Mouse (Mus musculus) embryonic facial prominence, embryonic 12.5 days (tissue): ENCODE data around the gene Ccdc189. TPM values are rescaled to one million over a fixed set of nuclear protein-coding genes. Genes with fewer than 3 reads are reported as not detected.
A peak's percentile ranks its signal among the peaks of the same experiment; 100 is the strongest.
"Not testable (repeated sequence)": the region's sequence is repeated elsewhere in the genome, so short reads cannot be mapped to it uniquely, and the experiment has no call there.

Experiments used
- ATAC-seq: fragments of 200-750 bp; cut with Nextera tagmentation; 2 replicates; pipeline ENCODE4 v1.8.0; 2017; ENCODE audit not compliant: insufficient number of reproducible peaks, insufficient read depth, low FRiP score, low TSS enrichment
- H3K27ac ChIP-seq: fragments of 300-500 bp; sonication (generic); 2 replicates; pipeline ENCODE4 v1.5.1; 2016; ENCODE audit warnings: mild to moderate bottlenecking
- H3K27me3 ChIP-seq: fragments of 300-500 bp; sonication (generic); 2 replicates; pipeline ENCODE4 v1.6.1; 2016; ENCODE audit warnings: mild to moderate bottlenecking, moderate library complexity
- H3K36me3 ChIP-seq: fragments of 300-500 bp; sonication (generic); 2 replicates; pipeline ENCODE4 v1.6.1; 2016; ENCODE audit warnings: mild to moderate bottlenecking
- H3K4me1 ChIP-seq: fragments of 300-500 bp; sonication (generic); 2 replicates; pipeline ENCODE4 v1.6.1; 2016
- H3K4me2 ChIP-seq: fragments of 300-500 bp; sonication (generic); replicated peaks from 2 replicates; pipeline ENCODE4 v1.6.1; 2016; ENCODE audit warnings: mild to moderate bottlenecking, moderate library complexity
- H3K4me3 ChIP-seq: fragments of 300-500 bp; sonication (generic); 2 replicates; pipeline ENCODE4 v1.5.1; 2016; ENCODE audit warnings: mild to moderate bottlenecking
- H3K9ac ChIP-seq: fragments of 300-500 bp; sonication (generic); 2 replicates; pipeline ENCODE4 v1.6.1; 2016; ENCODE audit warnings: mild to moderate bottlenecking, moderate library complexity
- H3K9me3 ChIP-seq: fragments of 300-500 bp; sonication (generic); 2 replicates; pipeline ENCODE4 v1.6.1; 2016; ENCODE audit warnings: mild to moderate bottlenecking, moderate library complexity
- WGBS: fragments of 180-500 bp; shearing (Covaris S2); methylation state at CpG from one replicate; pipeline ENCODE4 v1.1.7; 2016; 5-methylcytosine and 5-hydroxymethylcytosine counted together
- polyA plus RNA-seq: library from polyadenylated mRNA; unstranded; fragments of >200 nt; fragmentation: Nextera tagmentation; extraction: Ambion mirVana; gene quantifications from 2 replicates; pipeline ENCODE4 v1.2.1, GENCODE M21; 2016

Gene Ccdc189
- polyA plus RNA-seq = 11.0 and 11.3 TPM in 2 replicates

GRCm38 (mm10) chr7:127588011-127588871 lies at the start of gene Ccdc189, which contains the start of gene Rnf40:
TSS of gene Ccdc189 (minus strand) at chr7:127588595.
TSS of gene Rnf40 (plus strand) at chr7:127588767.
- H3K9ac ChIP-seq = peak within 1 kb of the TSS; percentile 86
- under 1% methylated on average over 50 of the region's 50 CpGs for WGBS
- H3K4me2 ChIP-seq = peak within 1 kb of the TSS; percentile 91
- peak; percentile 97 for ATAC-seq
- peak within 1 kb of the TSS; percentile 81 for H3K27ac ChIP-seq
- H3K27me3 ChIP-seq = no peaks in the 10 kb centered on the region
- peak within 1 kb of the TSS; percentile 91 for H3K4me3 ChIP-seq
- H3K36me3 ChIP-seq = peaks cover 53% of the 10 kb centered on the region
- no peaks in the 10 kb centered on the region for H3K9me3 ChIP-seq
- H3K4me1 ChIP-seq = peaks cover 15% of the 10 kb centered on the region

GRCm38 (mm10) chr7:127636963-127637362 lies 48.6 kb upstream of the Ccdc189 start:
- peaks cover 4% of the 10 kb centered on the region for H3K4me1 ChIP-seq
- H3K4me2 ChIP-seq = peak overlapping the region; percentile 69
- H3K27ac ChIP-seq = no peak overlapping the region
- ATAC-seq = peak; percentile 77; the same call in 1 of the 2 replicates
- no peaks in the 10 kb centered on the region for H3K36me3 ChIP-seq
- H3K27me3 ChIP-seq = no peaks in the 10 kb centered on the region
- peak overlapping the region; percentile 57 for H3K9ac ChIP-seq
- WGBS = 0% methylated on average over 27 of the region's 27 CpGs
- H3K9me3 ChIP-seq = no peaks in the 10 kb centered on the region
- H3K4me3 ChIP-seq = peak overlapping the region; percentile 48

- Histone ChIP-seq H3K9ac (no peak overlapping the region), H3K36me3 (no peaks in the 10 kb centered on the region), H3K27me3 (no peaks in the 10 kb centered on the region), H3K9me3 (no peaks in the 10 kb centered on the region), H3K4me2 (no peak overlapping the region), H3K27ac (no peak overlapping the region), H3K4me3 (no peak overlapping the region), H3K4me1 (no peaks in the 10 kb centered on the region)
- 79% methylated on average over 4 of the region's 4 CpGs for WGBS
- no peak for ATAC-seq
Observed at GRCm38 (mm10) chr7:127631416-127631815, 43.0 kb upstream of the Ccdc189 start.

- Histone ChIP-seq H3K27me3 (no peaks in the 10 kb centered on the region), H3K27ac (no peak overlapping the region), H3K9me3 (no peaks in the 10 kb centered on the region), H3K4me1 (no peaks in the 10 kb centered on the region), H3K4me3 (no peak overlapping the region), H3K36me3 (no peaks in the 10 kb centered on the region), H3K4me2 (no peak overlapping the region), H3K9ac (no peak overlapping the region)
- ATAC-seq = no peak
- 83% methylated on average over 4 of the region's 5 CpGs for WGBS
Observed at GRCm38 (mm10) chr7:127628646-127629045, 40.3 kb upstream of the Ccdc189 start.

GRCm38 (mm10) chr7:127626471-127626870 lies 38.1 kb upstream of the Ccdc189 start:
- H3K4me3 ChIP-seq = no peak overlapping the region
- no peaks in the 10 kb centered on the region for H3K9me3 ChIP-seq
- H3K4me2 ChIP-seq = no peak overlapping the region
- H3K9ac ChIP-seq = no peak overlapping the region
- no peaks in the 10 kb centered on the region for H3K4me1 ChIP-seq
- no peak for ATAC-seq
- 89% methylated on average over 4 of the region's 4 CpGs for WGBS
- H3K27ac ChIP-seq = no peak overlapping the region
- H3K27me3 ChIP-seq = no peaks in the 10 kb centered on the region
- H3K36me3 ChIP-seq = no peaks in the 10 kb centered on the region

GRCm38 (mm10) chr7:127626039-127626438 lies 37.6 kb upstream of the Ccdc189 start:
- no peaks in the 10 kb centered on the region for H3K4me1 ChIP-seq
- 96% methylated on average over 7 of the region's 7 CpGs for WGBS
- no peak for ATAC-seq

GRCm38 (mm10) chr7:127618402-127618801 lies 30.0 kb upstream of the Ccdc189 start:
- WGBS = 89% methylated on average over 7 of the region's 8 CpGs
- not testable (repeated sequence) for H3K27ac ChIP-seq, H3K9me3 ChIP-seq, H3K27me3 ChIP-seq, H3K9ac ChIP-seq, H3K4me3 ChIP-seq, ATAC-seq, H3K36me3 ChIP-seq, H3K4me2 ChIP-seq
- peaks cover 12% of the 10 kb centered on the region for H3K4me1 ChIP-seq

More at GRCm38 (mm10) chr7:127626039-127626438, 37.6 kb upstream of the Ccdc189 start:
- no peak overlapping the region for H3K9ac ChIP-seq
- no peak overlapping the region for H3K4me2 ChIP-seq
- no peak overlapping the region for H3K27ac ChIP-seq
- no peak overlapping the region for H3K4me3 ChIP-seq
- no peaks in the 10 kb centered on the region for H3K9me3 ChIP-seq
- no peaks in the 10 kb centered on the region for H3K27me3 ChIP-seq
- H3K36me3 ChIP-seq = no peaks in the 10 kb centered on the region

GRCm38 (mm10) chr7:127617962-127618361 lies 29.6 kb upstream of the Ccdc189 start:
- Histone ChIP-seq H3K36me3 (0 out of 2 replicates have a peak, but pooled peaks cover 4% of the 10 kb centered on the region), H3K27me3 (no peaks in the 10 kb centered on the region), H3K9me3 (no peaks in the 10 kb centered on the region), H3K4me3 (no peak overlapping the region), H3K4me1 (peaks cover 13% of the 10 kb centered on the region), H3K9ac (no peak overlapping the region), H3K27ac (no peak overlapping the region), H3K4me2 (no peak overlapping the region)
- no peak for ATAC-seq
- WGBS = 31% methylated on average over 2 of the region's 2 CpGs

GRCm38 (mm10) chr7:127616881-127617280 lies 28.5 kb upstream of the Ccdc189 start:
- Histone ChIP-seq H3K27ac (no peak overlapping the region), H3K36me3 (peaks cover 14% of the 10 kb centered on the region), H3K4me1 (peaks cover 13% of the 10 kb centered on the region), H3K27me3 (no peaks in the 10 kb centered on the region), H3K9me3 (peaks cover under 1% of the 10 kb centered on the region; the same call in 1 of the 2 replicates), H3K9ac (no peak overlapping the region), H3K4me3 (no peak overlapping the region), H3K4me2 (no peak overlapping the region)
- WGBS = 82% methylated on average over 1 of the region's 1 CpGs
- ATAC-seq = no peak

- peaks cover 20% of the 10 kb centered on the region for H3K36me3 ChIP-seq
- H3K27me3 ChIP-seq = no peaks in the 10 kb centered on the region
- peak overlapping the region; percentile 86; the same call in 1 of the 2 replicates for H3K4me2 ChIP-seq
- peaks cover 13% of the 10 kb centered on the region for H3K4me1 ChIP-seq
- WGBS = 80% methylated on average over 1 of the region's 1 CpGs
- H3K4me3 ChIP-seq = no peak overlapping the region
- ATAC-seq = no peak
- H3K9me3 ChIP-seq = peaks cover 5% of the 10 kb centered on the region; the same call in 1 of the 2 replicates
- no peak overlapping the region for H3K27ac ChIP-seq
- H3K9ac ChIP-seq = no peak overlapping the region
Observed at GRCm38 (mm10) chr7:127616336-127616735, 27.9 kb upstream of the Ccdc189 start.

GRCm38 (mm10) chr7:127614891-127615843 lies 26.8 kb upstream of the Ccdc189 start, which contains the start of gene Zfp629:
TSS of gene Zfp629 (minus strand) at chr7:127615797.
- ATAC-seq = peak; percentile 88
- WGBS = under 1% methylated on average over 48 of the region's 50 CpGs
- H3K9ac ChIP-seq = peak within 1 kb of the TSS; percentile 96

More at GRCm38 (mm10) chr7:127614891-127615843, 26.8 kb upstream of the Ccdc189 start, which contains the start of gene Zfp629:
- no peaks in the 10 kb centered on the region for H3K27me3 ChIP-seq
- H3K4me3 ChIP-seq = peak within 1 kb of the TSS; percentile 98
- peak within 1 kb of the TSS; percentile 82 for H3K27ac ChIP-seq
- peaks cover 31% of the 10 kb centered on the region for H3K36me3 ChIP-seq
- peaks cover 5% of the 10 kb centered on the region; the same call in 1 of the 2 replicates for H3K9me3 ChIP-seq
- H3K4me1 ChIP-seq = peaks cover 13% of the 10 kb centered on the region
- H3K4me2 ChIP-seq = peak within 1 kb of the TSS; percentile 86
